Mouse (Mus musculus): ENCODE measurements around the gene Shc2. TPM values are rescaled to one million over a fixed set of nuclear protein-coding genes. Genes with fewer than 3 reads are reported as not detected.

Gene Shc2
- polyA plus RNA-seq, 1 experiment from 2014 or later = 9.1 TPM

GRCm38 (mm10) chr10:79574796-79575195, 62.9 kb downstream of the Shc2 start:
- Histone ChIP-seq H3K9me3 (no peaks in the 10 kb centered on the region), H3K4me3 (replicated peaks) (no peak overlapping the region), H3K4me1 (no peaks in the 10 kb centered on the region), H3K9ac (no peak overlapping the region), H3K27ac (no peak overlapping the region), H3K36me3 (no peaks in the 10 kb centered on the region), H3K4me2 (no peak overlapping the region), H3K27me3 (replicated peaks) (no peaks in the 10 kb centered on the region)
- ATAC-seq (ENCODE audit: insufficient read depth, low FRiP score, low read depth) = no peak
- 91% methylated on average over 6 of the region's 6 CpGs for WGBS

GRCm38 (mm10) chr10:79574350-79574749, 63.4 kb downstream of the Shc2 start:
- WGBS = 78% methylated on average over 8 of the region's 8 CpGs
- Histone ChIP-seq H3K36me3 (no peaks in the 10 kb centered on the region), H3K27me3 (replicated peaks) (no peaks in the 10 kb centered on the region), H3K9me3 (no peaks in the 10 kb centered on the region), H3K4me2 (no peak overlapping the region), H3K4me1 (no peaks in the 10 kb centered on the region), H3K4me3 (replicated peaks) (no peak overlapping the region), H3K27ac (no peak overlapping the region), H3K9ac (no peak overlapping the region)
- ATAC-seq (ENCODE audit: insufficient read depth, low FRiP score, low read depth) = no peak

GRCm38 (mm10) chr10:79573611-79574010, 64.1 kb downstream of the Shc2 start:
- H3K4me3 ChIP-seq (replicated peaks) = no peak overlapping the region

GRCm38 (mm10) chr10:79571314-79571713, 66.4 kb downstream of the Shc2 start:
- WGBS = 97% methylated on average over 2 of the region's 2 CpGs
- H3K27me3 ChIP-seq (replicated peaks) = no peaks in the 10 kb centered on the region
- H3K4me1 ChIP-seq = no peaks in the 10 kb centered on the region
- no peaks in the 10 kb centered on the region for H3K9me3 ChIP-seq
- no peak overlapping the region for H3K4me3 ChIP-seq (replicated peaks)
- H3K9ac ChIP-seq = no peak overlapping the region
- H3K4me2 ChIP-seq = no peak overlapping the region
- H3K27ac ChIP-seq = no peak overlapping the region
- no peaks in the 10 kb centered on the region for H3K36me3 ChIP-seq
- no peak for ATAC-seq (ENCODE audit: insufficient read depth, low FRiP score, low read depth)

More at GRCm38 (mm10) chr10:79573611-79574010, 64.1 kb downstream of the Shc2 start:
- Histone ChIP-seq H3K27ac (no peak overlapping the region), H3K4me2 (no peak overlapping the region), H3K4me1 (no peaks in the 10 kb centered on the region), H3K27me3 (replicated peaks) (no peaks in the 10 kb centered on the region), H3K9me3 (no peaks in the 10 kb centered on the region), H3K9ac (no peak overlapping the region), H3K36me3 (no peaks in the 10 kb centered on the region)
- WGBS = 83% methylated on average over 6 of the region's 6 CpGs
- no peak for ATAC-seq (ENCODE audit: insufficient read depth, low FRiP score, low read depth)

GRCm38 (mm10) chr10:79569921-79570320, 67.8 kb downstream of the Shc2 start:
- Histone ChIP-seq H3K4me1 (no peaks in the 10 kb centered on the region), H3K9me3 (no peaks in the 10 kb centered on the region), H3K27me3 (replicated peaks) (no peaks in the 10 kb centered on the region), H3K9ac (no peak overlapping the region), H3K27ac (no peak overlapping the region), H3K36me3 (no peaks in the 10 kb centered on the region), H3K4me3 (replicated peaks) (no peak overlapping the region), H3K4me2 (no peak overlapping the region)
- 88% methylated on average over 5 of the region's 5 CpGs for WGBS
- no peak for ATAC-seq (ENCODE audit: insufficient read depth, low FRiP score, low read depth)

Other genes with a start within 250 kb of the Shc2 start
- gene Vmn2r83, start 169.2 kb downstream of the Shc2 start, polyA plus RNA-seq (2015; fragmentation: Nextera tagmentation; extraction: Ambion mirVana) = not detected in 2 replicates
- gene Plpp2, start 104.1 kb downstream of the Shc2 start, polyA plus RNA-seq (2015; fragmentation: Nextera tagmentation; extraction: Ambion mirVana) = 69.7 and 70.6 TPM in 2 replicates
- gene Mier2, start 82.7 kb downstream of the Shc2 start, polyA plus RNA-seq (2015; fragmentation: Nextera tagmentation; extraction: Ambion mirVana) = 49.2 and 50.1 TPM in 2 replicates
- gene Theg, start 50.6 kb downstream of the Shc2 start, polyA plus RNA-seq (2015; fragmentation: Nextera tagmentation; extraction: Ambion mirVana) = not detected in 2 replicates
- 0.08 and 0.14 TPM in 2 replicates for gene C2cd4c, start 23.9 kb downstream of the Shc2 start, polyA plus RNA-seq (2015; fragmentation: Nextera tagmentation; extraction: Ambion mirVana)
- gene Odf3l2, start 7.8 kb upstream of the Shc2 start, polyA plus RNA-seq (2015; fragmentation: Nextera tagmentation; extraction: Ambion mirVana) = not detected in 2 replicates
- gene Madcam1, start 26.6 kb upstream of the Shc2 start, polyA plus RNA-seq (2015; fragmentation: Nextera tagmentation; extraction: Ambion mirVana) = 36.4 and 41.1 TPM in 2 replicates
- 58.2 and 59.3 TPM in 2 replicates for gene Tpgs1, start 31.5 kb upstream of the Shc2 start, polyA plus RNA-seq (2015; fragmentation: Nextera tagmentation; extraction: Ambion mirVana)
- 107 and 108 TPM in 2 replicates for gene Cdc34, start 44.3 kb upstream of the Shc2 start, polyA plus RNA-seq (2015; fragmentation: Nextera tagmentation; extraction: Ambion mirVana)
- 0.40 and 0.57 TPM in 2 replicates for gene Gzmm, start 51.1 kb upstream of the Shc2 start, polyA plus RNA-seq (2015; fragmentation: Nextera tagmentation; extraction: Ambion mirVana)
- 1,050 and 1,128 TPM in 2 replicates for gene Bsg, start 66.6 kb upstream of the Shc2 start, polyA plus RNA-seq (2015; fragmentation: Nextera tagmentation; extraction: Ambion mirVana)
- 0.08 and 0.14 TPM in 2 replicates for gene Hcn2, start 78.7 kb upstream of the Shc2 start, polyA plus RNA-seq (2015; fragmentation: Nextera tagmentation; extraction: Ambion mirVana)
- 33.9 and 38.7 TPM in 2 replicates for gene Polrmt, start 108.7 kb upstream of the Shc2 start, polyA plus RNA-seq (2015; fragmentation: Nextera tagmentation; extraction: Ambion mirVana)
- gene Fgf22, start 117.2 kb upstream of the Shc2 start, polyA plus RNA-seq (2015; fragmentation: Nextera tagmentation; extraction: Ambion mirVana) = 0.31 and 0.36 TPM in 2 replicates
- 87.8 and 88.1 TPM in 2 replicates for gene Rnf126, start 129.0 kb upstream of the Shc2 start, polyA plus RNA-seq (2015; fragmentation: Nextera tagmentation; extraction: Ambion mirVana)
- gene Fstl3, start 139.4 kb upstream of the Shc2 start, polyA plus RNA-seq (2015; fragmentation: Nextera tagmentation; extraction: Ambion mirVana) = 14.8 and 15.5 TPM in 2 replicates
- gene Prss57, start 153.0 kb upstream of the Shc2 start, polyA plus RNA-seq (2015; fragmentation: Nextera tagmentation; extraction: Ambion mirVana) = 0.23 and 0.31 TPM in 2 replicates
- 53.3 and 54.1 TPM in 2 replicates for gene Palm, start 155.7 kb upstream of the Shc2 start, polyA plus RNA-seq (2015; fragmentation: Nextera tagmentation; extraction: Ambion mirVana)
- gene Misp, start 183.1 kb upstream of the Shc2 start, polyA plus RNA-seq (2015; fragmentation: Nextera tagmentation; extraction: Ambion mirVana) = 50.0 and 67.2 TPM in 2 replicates
- 295 and 299 TPM in 2 replicates for gene Ptbp1, start 216.5 kb upstream of the Shc2 start, polyA plus RNA-seq (2015; fragmentation: Nextera tagmentation; extraction: Ambion mirVana)
- gene Prtn3, start 236.6 kb upstream of the Shc2 start, polyA plus RNA-seq (2015; fragmentation: Nextera tagmentation; extraction: Ambion mirVana) = 5.2 and 10.6 TPM in 2 replicates
- 32.9 and 36.1 TPM in 2 replicates for gene Plppr3, start 236.7 kb upstream of the Shc2 start, polyA plus RNA-seq (2015; fragmentation: Nextera tagmentation; extraction: Ambion mirVana)
- gene Elane, start 248.3 kb upstream of the Shc2 start, polyA plus RNA-seq (2015; fragmentation: Nextera tagmentation; extraction: Ambion mirVana) = 3.8 and 11.1 TPM in 2 replicates

Data from stomach, embryonic 15.5 days (tissue).